Mouse (Mus musculus) intestine, embryonic 16.5 days (tissue): Measurements from ENCODE around the gene Lamc2. TPM values are rescaled to one million over a fixed set of nuclear protein-coding genes. Genes with fewer than 3 reads are reported as not detected.

ENCODE experiments used
- polyA plus RNA-seq: library from polyadenylated mRNA; unstranded; fragments of >200 nt; fragmentation: Nextera tagmentation; extraction: Ambion mirVana; gene quantifications from 2 replicates; pipeline ENCODE4 v1.2.1, GENCODE M21; 2015

Gene Lamc2
- polyA plus RNA-seq, 1 experiment from 2014 or later, result 6.0 TPM

Other genes starting within 250 kb of the Lamc2 start
- gene Nmnat2, start 231.5 kb downstream of the Lamc2 start, polyA plus RNA-seq, result 1.3 and 1.9 TPM in 2 replicates
- 37.1 and 44.0 TPM in 2 replicates for gene Lamc1, start 146.3 kb upstream of the Lamc2 start, polyA plus RNA-seq
- gene Shcbp1l, start 238.7 kb upstream of the Lamc2 start, polyA plus RNA-seq, result 0.06 TPM in 1 of 2 replicates, not detected in the other